Mouse (Mus musculus) MEL (cell line): Measurements from ENCODE around the gene Dcaf10. TPM values are rescaled to one million over a fixed set of nuclear protein-coding genes. Genes with fewer than 3 reads are reported as not detected.
"Not testable (repeated sequence)": the region's sequence is repeated elsewhere in the genome, so short reads cannot be mapped to it uniquely, and the experiment has no call there.

ENCODE experiments used
- DNase-seq: peaks from one replicate; pipeline ENCODE4 v3.0.0; 2011; ENCODE audit warnings: low read depth, low spot score
- H3K27ac ChIP-seq: 2 replicates; pipeline ENCODE4 v1.5.1; 2012; ENCODE audit warnings: low read depth, mild to moderate bottlenecking, control low read depth, low read length, moderate library complexity; ENCODE audit not compliant: control insufficient read depth
- H3K27me3 ChIP-seq, 2 experiments: fragments of 150-350 bp in 1 of 2; sonication (generic) in 1 of 2; 2 replicates each; pipeline ENCODE4 v1.6.1; 2012; ENCODE audit warnings: low read length in 2 of 2, mild to moderate bottlenecking in 2 of 2, improper control_type of control experiment in 1 of 2, moderate library complexity in 1 of 2; ENCODE audit not compliant: insufficient read depth in 2 of 2, control insufficient read depth in 1 of 2
- H3K36me3 ChIP-seq, 2 experiments: 2 replicates each; pipeline ENCODE4 v1.6.1; 2012 to 2014; ENCODE audit warnings: low read length in 2 of 2, improper control_type of control experiment in 1 of 2, inconsistent platforms in 1 of 2, mild to moderate bottlenecking in 1 of 2; ENCODE audit not compliant: insufficient read depth in 2 of 2, control insufficient read depth in 1 of 2
- H3K4me1 ChIP-seq, 2 experiments: fragments of 150-350 bp in 1 of 2; sonication (generic) in 1 of 2; 2 replicates each; pipeline ENCODE4 v1.6.1; 2012; ENCODE audit warnings: low read length in 2 of 2, improper control_type of control experiment in 1 of 2, mild to moderate bottlenecking in 1 of 2; ENCODE audit not compliant: insufficient read depth in 2 of 2, control insufficient read depth in 1 of 2
- H3K4me3 ChIP-seq, 2 experiments: fragments of 150-350 bp in 1 of 2; sonication (generic) in 1 of 2; 2 replicates each; pipeline ENCODE4 v1.5.1; 2012; ENCODE audit warnings: low read depth in 2 of 2, low read length in 2 of 2, mild to moderate bottlenecking in 2 of 2, moderate library complexity in 2 of 2, control low read depth in 1 of 2, improper control_type of control experiment in 1 of 2; ENCODE audit not compliant: control insufficient read depth in 1 of 2, insufficient read depth in 1 of 2
- H3K79me2 ChIP-seq: 2 replicates; pipeline ENCODE4 v1.6.1; 2012; ENCODE audit warnings: mild to moderate bottlenecking, low read length, moderate library complexity; ENCODE audit not compliant: control insufficient read depth, poor library complexity, insufficient read depth
- H3K9ac ChIP-seq: 2 replicates; pipeline ENCODE4 v1.6.1; 2012; ENCODE audit warnings: low read depth, mild to moderate bottlenecking, control low read depth, low read length, moderate library complexity; ENCODE audit not compliant: control insufficient read depth, poor library complexity, severe bottlenecking
- H3K9me3 ChIP-seq: fragments of 150-350 bp; sonication (generic); replicated peaks from 2 replicates; pipeline ENCODE4 v1.6.1; 2012; ENCODE audit warnings: mild to moderate bottlenecking, low read length, improper control_type of control experiment, moderate library complexity; ENCODE audit not compliant: insufficient read depth
- BHLHE40 ChIP-seq: IDR thresholded peaks from 2 replicates; pipeline ENCODE4 v1.6.1; 2012; ENCODE audit warnings: low read depth, mild to moderate bottlenecking, inconsistent platforms, low read length, improper control_type of control experiment, borderline replicate concordance
- CHD2 ChIP-seq: IDR thresholded peaks from 2 replicates; pipeline ENCODE4 v1.6.1; 2011; ENCODE audit warnings: low read length, improper control_type of control experiment
- JUND ChIP-seq: IDR thresholded peaks from 2 replicates; pipeline ENCODE4 v1.6.1; 2011; ENCODE audit warnings: low read depth, mild to moderate bottlenecking, improper control_type of control experiment, low read length
- MAX ChIP-seq: IDR thresholded peaks from 2 replicates; pipeline ENCODE4 v1.6.1; 2011; ENCODE audit warnings: low read length, improper control_type of control experiment
- MXI1 ChIP-seq: IDR thresholded peaks from 2 replicates; pipeline ENCODE4 v1.6.1; 2011; ENCODE audit warnings: mild to moderate bottlenecking, low read depth, low read length, improper control_type of control experiment
- MYB ChIP-seq: IDR thresholded peaks from 2 replicates; pipeline ENCODE4 v1.6.1; 2011; ENCODE audit warnings: mild to moderate bottlenecking, low read depth, low read length, improper control_type of control experiment
- MYC ChIP-seq: IDR thresholded peaks from 2 replicates; pipeline ENCODE4 v1.6.1; 2011; ENCODE audit warnings: low read depth, mild to moderate bottlenecking, low read length, improper control_type of control experiment, moderate library complexity
- POLR2AphosphoS2 ChIP-seq: IDR thresholded peaks from 2 replicates; pipeline ENCODE4 v1.6.1; 2011; ENCODE audit warnings: low read length, improper control_type of control experiment
- POLR2AphosphoS5 ChIP-seq: IDR thresholded peaks from 2 replicates; pipeline ENCODE4 v1.6.1; 2012; ENCODE audit warnings: low read depth, borderline replicate concordance, mild to moderate bottlenecking, inconsistent platforms, low read length, moderate library complexity, mixed read lengths
- RAD21 ChIP-seq: IDR thresholded peaks from 2 replicates; pipeline ENCODE4 v1.6.1; 2011; ENCODE audit warnings: mild to moderate bottlenecking, low read depth, low read length, improper control_type of control experiment
- RCOR1 ChIP-seq: IDR thresholded peaks from 2 replicates; pipeline ENCODE4 v1.6.1; 2012; ENCODE audit warnings: low read depth, mild to moderate bottlenecking, inconsistent platforms, low read length, improper control_type of control experiment
- TAL1 ChIP-seq: IDR thresholded peaks from 2 replicates; pipeline ENCODE4 v1.6.1; 2012; ENCODE audit warnings: mild to moderate bottlenecking, inconsistent platforms, low read length, moderate library complexity, mixed read lengths
- TBP ChIP-seq: IDR thresholded peaks from 2 replicates; pipeline ENCODE4 v1.8.0; 2011; ENCODE audit warnings: low read depth, low read length, improper control_type of control experiment
- TCF12 ChIP-seq: IDR thresholded peaks from 2 replicates; pipeline ENCODE4 v1.6.1; 2014; ENCODE audit warnings: low read depth, mild to moderate bottlenecking, inconsistent platforms, low read length, improper control_type of control experiment, moderate library complexity
- UBTF ChIP-seq: IDR thresholded peaks from 2 replicates; pipeline ENCODE4 v1.6.1; 2012; ENCODE audit warnings: low read depth, mild to moderate bottlenecking, inconsistent platforms, low read length, improper control_type of control experiment, moderate library complexity, borderline replicate concordance; ENCODE audit not compliant: insufficient read depth
- USF1 ChIP-seq: IDR thresholded peaks from 2 replicates; pipeline ENCODE4 v1.6.1; 2014; ENCODE audit warnings: low read depth, mild to moderate bottlenecking, inconsistent platforms, low read length, improper control_type of control experiment, moderate library complexity
- USF2 ChIP-seq, 2 experiments: IDR thresholded peaks; 2 replicates each; pipeline ENCODE4 v1.6.1; 2011 to 2012; ENCODE audit warnings: improper control_type of control experiment in 2 of 2, low read length in 2 of 2, borderline replicate concordance in 1 of 2, inconsistent platforms in 1 of 2, low read depth in 1 of 2, mild to moderate bottlenecking in 1 of 2; ENCODE audit not compliant: insufficient read depth in 1 of 2
- ZKSCAN1 ChIP-seq: IDR thresholded peaks from 2 replicates; pipeline ENCODE4 v1.6.1; 2012; ENCODE audit warnings: low read depth, mild to moderate bottlenecking, inconsistent platforms, low read length, improper control_type of control experiment, moderate library complexity
- polyA plus RNA-seq, 2 experiments: library from polyadenylated mRNA; stranded (reverse) in 1 of 2; unstranded in 1 of 2; fragments of >175 nt in 1 of 2; fragments of >200 nt in 1 of 2; gene quantifications; 2 replicates each; pipeline versions ENCODE4 v1.2.1 to v1.2.4; 2012; ENCODE audit warnings: low replicate concordance in 2 of 2, low read depth in 1 of 2; ENCODE audit not compliant: insufficient read length in 2 of 2, insufficient read depth in 1 of 2, missing spikeins in 1 of 2
- total RNA-seq: library from RNA; depleted of rRNA; stranded (reverse); fragments of 300-350 nt; gene quantifications from 2 replicates; pipeline ENCODE4 v1.2.3, GENCODE M21; 2012

Dcaf10 gene
- total and polyA plus RNA-seq, 3 experiments = 7.6 to 10.7 TPM; not detected in 1

- Histone ChIP-seq H3K9ac (no peak overlapping the region), H3K27me3 (no peaks in the 10 kb centered on the region), H3K36me3 (peaks cover 0 to 17% of the 10 kb centered on the region in 2 experiments), H3K4me3 (no peak overlapping the region), H3K4me1 (no peaks in the 10 kb centered on the region; a peak in 1 of 4 replicates), H3K79me2 (no peaks in the 10 kb centered on the region), H3K27ac (no peak overlapping the region), H3K9me3 (no peaks in the 10 kb centered on the region)
- no peak for DNase-seq
- no peak for TF ChIP-seq TAL1
- no peak for TF ChIP-seq POLR2AphosphoS5
- no peak for TF ChIP-seq TCF12
- no peak for TF ChIP-seq USF1
- TF ChIP-seq MAX = no peak
- no peak for TF ChIP-seq RAD21
Measured at GRCm38 (mm10) chr4:45371261-45371660, 29.4 kb downstream of the Dcaf10 start.

GRCm38 (mm10) chr4:45374879-45375278, 33.0 kb downstream of the Dcaf10 start:
- TF ChIP-seq BHLHE40 (no peak), USF2 (IDR thresholded peaks at IDR 0.05; ENCODE audit: borderline replicate concordance in 1 of 2, insufficient read depth in 1 of 2, low read depth in 1 of 2, low read length in 2 of 2) (no peak), MYC (no peak), TAL1 (no peak), JUND (no peak), POLR2AphosphoS2 (no peak), MYB (no peak), RAD21 (no peak)
- TF ChIP-seq, all 39 proteins: peak for 0
- Histone ChIP-seq H3K9ac (no peak overlapping the region), H3K36me3 (peaks cover 0 to 15% of the 10 kb centered on the region in 2 experiments; a peak in 2 of 4 replicates)

GRCm38 (mm10) chr4:45376573-45376972, 34.7 kb downstream of the Dcaf10 start:
- no peak overlapping the region for H3K4me3 ChIP-seq
- peaks cover 0 to 10% of the 10 kb centered on the region in 2 experiments; a peak in 2 of 4 replicates for H3K36me3 ChIP-seq
- TF ChIP-seq USF2 (IDR thresholded peaks at IDR 0.05; ENCODE audit: borderline replicate concordance in 1 of 2, insufficient read depth in 1 of 2, low read depth in 1 of 2, low read length in 2 of 2) = no peak
- TF ChIP-seq CHD2 = no peak
- TF ChIP-seq TBP = no peak
- no peak for TF ChIP-seq MXI1
- no peak for TF ChIP-seq MYC
- no peak for TF ChIP-seq RCOR1
- no peak for TF ChIP-seq UBTF
- no peak for TF ChIP-seq ZKSCAN1
- H3K9me3 ChIP-seq = no peaks in the 10 kb centered on the region
- DNase-seq = no peak
- H3K79me2 ChIP-seq = no peaks in the 10 kb centered on the region
- no peaks in the 10 kb centered on the region for H3K4me1 ChIP-seq
- no peak overlapping the region for H3K9ac ChIP-seq
- H3K27me3 ChIP-seq = no peaks in the 10 kb centered on the region
- no peak overlapping the region for H3K27ac ChIP-seq

More at GRCm38 (mm10) chr4:45374879-45375278, 33.0 kb downstream of the Dcaf10 start:
- Histone ChIP-seq H3K4me1 (no peaks in the 10 kb centered on the region), H3K27ac (no peak overlapping the region), H3K9me3 (no peaks in the 10 kb centered on the region), H3K27me3 (no peaks in the 10 kb centered on the region), H3K79me2 (no peaks in the 10 kb centered on the region), H3K4me3 (no peak overlapping the region)
- DNase-seq = no peak

GRCm38 (mm10) chr4:45380903-45381580, 39.1 kb downstream of the Dcaf10 start:
- not testable (repeated sequence) for H3K79me2 ChIP-seq, H3K36me3 ChIP-seq, H3K9me3 ChIP-seq, H3K4me3 ChIP-seq, H3K4me1 ChIP-seq, DNase-seq, H3K9ac ChIP-seq, H3K27me3 ChIP-seq, H3K27ac ChIP-seq
